Mouse (Mus musculus): Measurements from ENCODE around the gene Ldb3.

Ldb3 gene

GRCm38 (mm10) chr14:34590743-34591675 lies 2.5 kb upstream of the Ldb3 start:
- DNase-seq (ENCODE audit: low spot score in 2 of 2): no peak

GRCm38 (mm10) chr14:34590017-34590570 lies 1.6 kb upstream of the Ldb3 start:
- no peak for DNase-seq (ENCODE audit: low spot score in 2 of 2)

GRCm38 (mm10) chr14:34589185-34589713 lies 767 bp upstream of the Ldb3 start:
- DNase-seq (ENCODE audit: low spot score in 2 of 2): no peak

- no peak for DNase-seq (ENCODE audit: low spot score in 2 of 2)
These were observed 477 bp downstream of the Ldb3 start for GRCm38 (mm10) chr14:34588005-34588404.

- DNase-seq (ENCODE audit: low spot score in 2 of 2): no peak
These were observed 1.6 kb downstream of the Ldb3 start for GRCm38 (mm10) chr14:34586871-34587270.

GRCm38 (mm10) chr14:34585358-34586105 lies 3.0 kb downstream of the Ldb3 start:
- DNase-seq (ENCODE audit: low spot score in 2 of 2): no peak

GRCm38 (mm10) chr14:34582740-34583427 lies 5.6 kb downstream of the Ldb3 start:
- no peak for DNase-seq (ENCODE audit: low spot score in 2 of 2)

GRCm38 (mm10) chr14:34576858-34577257 lies 11.6 kb downstream of the Ldb3 start:
- DNase-seq (ENCODE audit: low spot score in 2 of 2): no peak

GRCm38 (mm10) chr14:34574068-34574467 lies 14.4 kb downstream of the Ldb3 start:
- DNase-seq (ENCODE audit: low spot score in 2 of 2): no peak

- DNase-seq (ENCODE audit: low spot score in 2 of 2): no peak
These were observed 15.1 kb downstream of the Ldb3 start for GRCm38 (mm10) chr14:34573348-34573913.

- no peak for DNase-seq (ENCODE audit: low spot score in 2 of 2)
These were observed 16.7 kb downstream of the Ldb3 start for GRCm38 (mm10) chr14:34571610-34572387.

GRCm38 (mm10) chr14:34570903-34571302 lies 17.6 kb downstream of the Ldb3 start:
- no peak for DNase-seq (ENCODE audit: low spot score in 2 of 2)

GRCm38 (mm10) chr14:34570294-34570693 lies 18.2 kb downstream of the Ldb3 start:
- DNase-seq (ENCODE audit: low spot score in 2 of 2): peak; percentile 44 to 80

- no peak for DNase-seq (ENCODE audit: low spot score in 2 of 2)
These were observed 18.8 kb downstream of the Ldb3 start for GRCm38 (mm10) chr14:34569534-34570194.

- DNase-seq (ENCODE audit: low spot score in 2 of 2): no peak
These were observed 19.9 kb downstream of the Ldb3 start for GRCm38 (mm10) chr14:34568626-34569025.

GRCm38 (mm10) chr14:34567697-34568096 lies 20.8 kb downstream of the Ldb3 start:
- no peak for DNase-seq (ENCODE audit: low spot score in 2 of 2)

- DNase-seq (ENCODE audit: low spot score in 2 of 2): no peak
These were observed 22.0 kb downstream of the Ldb3 start for GRCm38 (mm10) chr14:34566530-34566929.

- no peak for DNase-seq (ENCODE audit: low spot score in 2 of 2)
These were observed 22.8 kb downstream of the Ldb3 start for GRCm38 (mm10) chr14:34565711-34566110.

- no peak for DNase-seq (ENCODE audit: low spot score in 2 of 2)
These were observed 23.8 kb downstream of the Ldb3 start for GRCm38 (mm10) chr14:34564646-34565045.

- no peak for DNase-seq (ENCODE audit: low spot score in 2 of 2)
These were observed 26.1 kb downstream of the Ldb3 start for GRCm38 (mm10) chr14:34562393-34562792.

Data from frontal cortex, postnatal 10 days (tissue).